Mouse (Mus musculus): ENCODE data around the gene Limch1.

Limch1 gene

DNA sequence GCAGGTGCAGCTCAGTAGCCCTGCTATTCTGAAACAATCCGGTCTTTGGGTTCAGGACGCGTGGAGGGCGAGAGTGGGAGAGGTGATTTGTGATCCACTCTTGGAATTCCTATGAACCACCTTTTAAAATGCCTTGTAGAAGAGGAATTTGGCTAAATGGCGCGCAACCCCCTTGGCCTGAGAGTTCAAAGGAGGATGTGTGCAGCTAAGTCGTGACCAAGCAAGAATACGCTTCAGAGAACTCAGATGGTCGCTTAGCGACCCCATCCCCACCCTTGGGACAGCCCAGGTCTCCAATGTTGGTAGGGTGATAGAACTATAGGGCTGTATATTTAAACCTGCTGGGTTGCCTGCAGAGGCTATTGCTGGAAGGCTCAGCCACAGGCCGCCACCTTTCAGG, 1.1 kb downstream of the Limch1 start:
- DNase-seq (ENCODE audit: low spot score in 2 of 2) = no peak

DNA sequence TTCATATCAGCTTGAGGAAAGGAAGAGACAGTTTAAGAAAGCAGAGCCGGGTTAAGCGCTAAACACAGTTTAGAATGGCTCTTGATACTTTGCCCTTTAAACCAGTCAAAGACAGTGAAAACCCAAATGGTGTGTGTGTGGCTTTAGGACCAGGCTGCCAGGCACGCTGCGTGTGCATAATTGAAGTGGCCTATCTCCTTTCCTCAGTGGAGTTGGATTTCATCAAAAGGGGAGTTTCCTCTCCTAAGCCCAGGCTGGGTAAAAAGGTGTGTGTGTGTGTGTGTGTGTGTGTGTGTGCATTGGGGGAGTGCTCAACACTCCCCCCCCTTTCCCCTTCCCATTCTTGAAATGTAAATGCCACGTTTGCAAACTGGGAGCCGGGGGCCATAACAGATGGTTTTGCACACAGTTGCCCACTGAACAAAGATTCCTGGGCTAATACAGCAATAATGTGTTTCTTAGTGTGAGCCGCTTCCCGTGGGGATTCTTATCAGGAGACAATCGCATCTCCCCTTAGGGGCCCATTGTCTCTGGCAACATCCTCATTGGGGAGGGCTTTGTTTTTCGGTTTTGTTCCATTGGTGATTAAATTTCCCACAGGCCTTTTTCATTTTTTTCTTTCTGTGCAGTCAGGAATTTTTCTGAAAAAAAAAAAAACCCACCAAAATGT, 2.3 kb downstream of the Limch1 start:
- no peak for DNase-seq (ENCODE audit: low spot score in 2 of 2)

DNA sequence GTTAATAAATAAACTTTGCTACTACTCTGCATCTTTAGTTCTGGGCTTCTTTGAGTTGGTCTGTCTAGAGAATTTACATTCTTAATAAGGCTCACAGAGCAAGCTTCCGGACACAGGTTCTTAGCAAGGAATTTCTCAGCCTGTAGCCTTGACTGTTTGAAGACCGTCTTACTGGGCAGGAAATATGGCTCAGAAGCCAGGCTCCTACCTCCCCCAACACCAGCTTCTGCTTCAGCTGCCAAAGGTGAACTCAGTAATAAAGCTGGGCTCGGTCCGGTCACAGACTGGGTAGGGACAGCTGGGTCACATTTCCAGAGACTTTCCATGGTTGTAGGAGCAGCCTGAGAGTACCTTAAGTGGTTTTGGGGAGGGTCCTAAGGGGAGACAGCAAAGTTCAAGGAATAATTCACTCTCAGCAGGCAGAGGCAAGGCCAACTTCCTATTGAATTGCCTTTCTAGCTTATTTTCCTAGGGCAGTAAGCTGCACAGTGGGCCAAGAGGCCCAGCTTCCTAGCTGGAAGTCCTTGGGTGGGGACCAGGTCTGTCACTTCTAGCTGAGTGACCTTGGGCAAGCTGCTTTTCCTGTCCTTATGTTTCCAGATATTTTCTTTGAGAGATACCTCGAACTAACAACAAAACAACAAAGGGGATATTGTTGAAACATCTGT, 3.0 kb downstream of the Limch1 start:
- DNase-seq (ENCODE audit: low spot score in 2 of 2) = no peak

DNA sequence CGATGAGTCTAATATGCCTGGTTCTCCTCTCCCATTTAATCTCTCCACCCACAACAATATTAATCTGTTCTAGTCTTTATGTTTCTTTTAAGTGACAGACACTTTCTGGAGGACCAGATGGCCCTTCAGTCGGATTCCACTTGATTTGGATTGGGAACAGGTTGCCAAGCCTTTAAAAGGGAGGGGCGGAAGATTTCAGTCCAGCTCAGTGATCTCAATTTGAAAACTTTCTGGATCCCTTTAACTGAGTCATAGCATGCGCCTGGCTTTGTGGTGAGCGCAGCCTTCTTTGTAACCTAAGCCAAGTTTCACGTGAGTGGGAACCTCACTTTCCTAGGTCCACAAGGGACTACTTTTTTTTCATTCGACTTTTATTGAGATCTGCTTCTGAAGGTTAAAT, 5.0 kb downstream of the Limch1 start:
- no peak for DNase-seq (ENCODE audit: low spot score in 2 of 2)

DNA sequence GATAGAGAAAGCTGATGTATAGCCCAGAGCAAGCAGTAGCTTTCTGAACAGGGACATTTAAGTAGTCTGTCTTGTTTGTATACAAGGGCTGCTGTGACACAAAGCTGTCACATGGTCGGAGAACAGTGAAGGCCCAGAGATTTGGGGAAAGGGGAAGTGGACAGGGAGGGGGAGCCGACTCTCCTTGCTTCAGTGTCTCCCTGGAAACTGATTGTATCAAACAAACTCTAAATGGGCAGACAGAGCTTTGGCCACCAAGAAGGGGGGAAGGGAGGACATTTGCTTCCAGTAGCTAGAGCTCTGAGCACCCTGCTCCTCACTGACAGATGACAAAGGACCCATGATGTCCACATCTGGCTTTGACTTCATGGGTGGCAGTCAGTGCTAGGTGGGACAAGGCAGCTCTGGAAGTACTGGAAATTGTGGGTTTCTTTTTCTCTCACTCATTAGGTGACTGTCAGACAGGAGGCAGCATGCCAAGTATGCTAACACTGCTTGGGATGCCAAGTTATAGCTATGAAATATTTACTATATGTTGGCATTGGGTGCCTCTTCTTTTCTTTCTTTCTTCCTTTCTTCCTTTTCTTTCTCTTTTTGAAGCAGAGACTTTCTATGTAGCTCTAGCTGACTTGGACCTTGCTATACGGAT, 5.8 kb downstream of the Limch1 start:
- DNase-seq (ENCODE audit: low spot score in 2 of 2) = no peak

DNA sequence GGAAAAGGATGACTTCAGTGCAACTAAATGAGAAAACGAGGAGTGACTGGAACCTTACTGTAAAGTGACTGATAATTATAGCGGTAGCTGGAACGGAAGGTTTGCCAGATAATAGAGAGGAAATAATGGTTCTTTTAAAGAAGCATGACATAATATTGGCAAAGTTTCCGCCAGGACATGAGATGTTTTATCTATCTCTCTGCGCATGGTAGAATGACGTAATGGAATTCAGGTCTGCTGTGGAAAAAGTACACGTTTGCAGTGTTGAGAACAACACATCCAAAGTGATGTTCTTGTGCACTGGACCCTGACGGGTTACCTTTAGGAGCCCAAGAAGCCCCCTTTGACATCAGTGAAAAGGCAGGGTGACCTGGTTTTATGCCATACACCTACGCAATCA, 8.0 kb downstream of the Limch1 start:
- no peak for DNase-seq (ENCODE audit: low spot score in 2 of 2)

DNA sequence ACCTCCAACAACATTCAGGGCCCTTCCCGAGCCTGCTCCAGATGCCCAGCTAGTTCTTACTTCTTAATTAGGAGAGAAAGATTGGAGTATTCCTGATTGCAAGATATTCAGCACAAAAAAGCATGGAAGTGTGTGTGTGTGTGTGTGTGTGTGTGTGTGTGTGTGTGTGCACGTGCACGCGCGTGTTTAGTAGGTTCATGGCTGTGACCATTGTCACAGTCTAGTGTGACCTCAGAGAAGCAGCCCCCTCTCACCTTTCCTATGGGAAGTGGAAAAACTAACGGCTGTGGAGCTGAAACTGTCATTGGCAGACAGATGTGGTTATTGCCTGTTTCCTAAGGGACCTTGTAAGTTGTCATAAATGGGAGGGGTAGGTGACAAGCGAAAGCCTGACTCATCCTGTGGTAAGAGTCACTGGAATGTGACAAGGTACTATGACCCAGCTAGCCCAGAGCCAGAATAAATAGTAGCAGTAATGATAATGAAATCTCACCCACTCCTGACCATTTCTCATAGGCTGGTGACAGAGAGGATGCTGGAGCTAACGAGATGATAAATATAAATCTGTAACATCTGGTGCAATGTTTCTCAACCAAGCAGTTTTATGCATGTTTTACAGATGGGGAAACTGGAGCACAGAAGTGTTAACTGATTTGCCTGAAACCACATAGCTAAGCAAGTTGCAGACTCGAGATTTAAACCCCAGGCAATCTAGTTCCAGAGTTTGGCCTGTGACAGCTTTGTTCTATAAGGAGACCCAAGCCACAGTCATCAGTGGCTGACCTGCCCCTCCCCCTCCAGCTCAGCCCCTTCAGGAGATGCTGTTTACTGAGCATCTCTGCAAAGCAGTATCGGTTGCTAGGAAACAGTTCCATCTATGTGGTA, 11.4 kb downstream of the Limch1 start:
- no peak for DNase-seq (ENCODE audit: low spot score in 2 of 2)

DNA sequence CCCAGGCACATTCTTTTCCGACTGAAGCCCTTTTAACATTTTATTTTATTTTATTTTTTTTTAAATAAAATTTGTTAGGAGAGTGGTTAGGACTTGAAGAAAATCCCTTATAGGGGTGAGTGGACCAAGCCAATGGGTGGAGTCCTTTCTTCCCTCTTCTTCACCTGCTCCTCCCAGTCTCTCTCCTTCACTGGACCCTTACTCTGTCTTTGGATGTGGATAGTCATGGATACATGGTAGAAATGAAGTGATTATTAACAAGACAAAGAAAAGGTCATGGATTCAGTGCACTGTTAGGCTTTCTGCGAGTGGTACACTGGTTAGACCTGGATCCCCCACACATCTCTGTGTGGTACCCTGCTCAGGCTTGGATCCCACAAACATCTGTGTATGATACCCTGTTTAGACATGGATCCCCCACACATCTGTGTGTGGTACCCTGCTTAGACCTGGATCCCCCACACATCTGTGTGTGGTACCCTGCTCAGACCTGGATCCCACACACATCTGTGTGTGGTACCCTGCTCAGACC, 12.1 kb downstream of the Limch1 start:
- no peak for DNase-seq (ENCODE audit: low spot score in 2 of 2)

DNA sequence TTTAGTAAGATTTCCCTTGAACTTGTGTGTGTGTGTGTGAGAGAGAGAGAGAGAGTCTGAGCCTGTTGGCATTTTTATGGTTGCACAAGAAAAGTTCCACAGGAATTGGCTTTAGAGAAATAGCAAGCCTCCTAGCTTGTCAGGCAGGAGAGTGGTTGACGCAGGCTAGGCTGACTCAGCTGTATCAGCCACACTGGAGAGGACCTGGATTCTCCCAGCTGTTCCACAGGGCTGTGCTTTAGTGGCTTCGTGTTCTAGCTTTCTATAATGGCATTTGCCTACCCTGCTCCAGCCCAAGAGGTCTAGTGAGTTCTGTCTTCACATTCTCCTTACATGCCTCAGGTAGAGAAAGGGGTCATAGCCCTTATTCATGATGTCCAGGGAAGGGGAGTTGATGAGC, 13.7 kb downstream of the Limch1 start:
- no peak for DNase-seq (ENCODE audit: low spot score in 2 of 2)

DNA sequence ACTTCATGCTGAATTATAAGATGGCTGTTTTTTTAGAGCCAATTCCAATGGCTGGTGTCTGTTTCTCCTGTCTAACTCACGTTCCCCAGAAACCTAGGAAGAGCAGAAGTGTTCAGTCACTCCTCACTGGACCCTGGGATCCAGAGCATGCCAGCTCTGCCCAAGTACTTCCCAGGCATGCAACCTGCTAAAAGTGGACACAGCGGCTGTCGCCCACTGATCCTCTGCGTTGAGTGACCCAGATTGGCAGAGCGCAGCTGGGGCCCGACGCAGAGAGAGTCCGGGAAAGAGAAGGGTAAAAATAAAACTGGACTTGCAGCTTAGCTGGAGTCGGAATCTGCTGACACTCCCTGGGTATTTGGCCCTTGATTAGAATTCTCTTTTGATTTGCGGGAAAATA, 15.1 kb downstream of the Limch1 start:
- DNase-seq (ENCODE audit: low spot score in 2 of 2) = no peak

DNA sequence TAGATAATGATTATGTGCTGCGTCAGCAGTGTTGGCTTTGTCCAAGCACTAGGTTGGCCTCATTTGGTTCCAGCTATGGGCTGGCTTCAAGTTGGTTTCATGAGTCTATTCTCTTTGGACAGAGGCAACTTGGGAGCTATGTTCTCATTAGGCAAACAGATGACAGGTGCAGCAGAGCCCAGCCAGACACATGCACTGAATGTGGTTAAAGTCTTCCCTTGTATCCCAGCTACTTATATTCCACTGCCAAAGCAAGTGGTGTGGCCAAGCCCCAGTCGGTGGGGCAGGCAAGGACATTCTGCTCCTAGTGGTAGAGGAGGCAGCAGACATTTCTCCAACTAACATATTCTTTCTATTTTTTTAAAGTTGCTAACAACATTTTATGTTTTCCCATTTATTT, 16.4 kb downstream of the Limch1 start:
- DNase-seq (ENCODE audit: low spot score in 2 of 2) = no peak

DNA sequence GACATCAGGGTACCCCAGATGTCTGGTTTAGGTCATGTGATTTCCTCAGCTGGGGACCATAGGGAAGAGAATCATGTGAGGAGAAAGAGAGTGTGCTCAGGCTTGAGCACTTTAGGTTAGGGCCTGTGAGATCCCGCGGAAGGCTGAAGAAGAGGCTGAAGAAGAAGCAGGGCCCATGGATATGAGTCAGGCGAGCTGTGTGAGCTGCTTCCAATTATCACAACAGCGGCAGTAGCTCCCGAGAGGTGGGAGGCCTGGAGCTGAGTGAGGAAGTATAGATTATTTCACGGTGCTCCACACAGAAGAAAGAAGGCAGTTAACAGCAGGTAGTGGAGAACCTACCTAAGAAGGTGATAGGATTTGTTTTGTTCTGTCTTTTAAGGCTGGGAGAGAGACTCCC, 18.5 kb downstream of the Limch1 start:
- no peak for DNase-seq (ENCODE audit: low spot score in 2 of 2)

DNA sequence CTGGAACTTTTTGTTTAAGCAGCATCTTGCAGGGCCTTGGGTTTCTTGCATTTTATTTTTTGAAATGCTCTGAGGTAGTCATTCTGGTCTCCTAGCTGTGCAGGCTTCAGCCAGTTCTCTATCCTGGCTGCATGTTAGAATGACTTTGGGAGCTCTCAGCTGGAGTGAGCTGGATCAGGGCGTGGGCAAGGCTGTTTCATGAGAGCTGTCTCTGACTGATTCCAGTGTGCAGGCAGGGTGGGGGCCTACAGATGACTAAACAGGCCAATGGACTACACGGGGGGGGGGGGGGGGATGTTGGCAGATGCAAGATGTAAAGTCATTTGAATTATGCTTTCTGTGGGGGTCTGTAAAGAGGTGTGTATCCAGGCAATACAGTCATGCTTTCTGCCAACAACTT, 20.3 kb downstream of the Limch1 start:
- DNase-seq (ENCODE audit: low spot score in 2 of 2) = no peak

DNA sequence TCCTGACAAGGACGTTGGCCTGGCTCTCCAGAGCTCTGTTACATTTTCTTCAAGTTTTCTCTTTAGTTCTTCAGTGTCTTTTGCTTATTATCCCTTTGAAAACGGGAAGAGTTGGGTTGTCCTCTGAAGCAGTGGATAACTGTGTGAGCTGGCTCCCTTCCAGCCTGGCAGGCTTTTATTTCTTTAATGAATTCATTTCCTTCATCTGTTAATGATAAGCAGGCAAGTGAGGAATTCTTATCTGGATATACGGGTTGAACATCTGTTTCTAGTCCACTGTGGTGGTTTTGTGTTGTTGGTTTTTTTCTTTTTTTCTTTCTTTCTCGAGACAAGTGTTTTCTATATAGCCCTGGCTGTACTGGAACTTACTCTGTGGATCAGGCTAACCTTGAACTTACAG, 22.4 kb downstream of the Limch1 start:
- DNase-seq (ENCODE audit: low spot score in 2 of 2) = no peak

DNA sequence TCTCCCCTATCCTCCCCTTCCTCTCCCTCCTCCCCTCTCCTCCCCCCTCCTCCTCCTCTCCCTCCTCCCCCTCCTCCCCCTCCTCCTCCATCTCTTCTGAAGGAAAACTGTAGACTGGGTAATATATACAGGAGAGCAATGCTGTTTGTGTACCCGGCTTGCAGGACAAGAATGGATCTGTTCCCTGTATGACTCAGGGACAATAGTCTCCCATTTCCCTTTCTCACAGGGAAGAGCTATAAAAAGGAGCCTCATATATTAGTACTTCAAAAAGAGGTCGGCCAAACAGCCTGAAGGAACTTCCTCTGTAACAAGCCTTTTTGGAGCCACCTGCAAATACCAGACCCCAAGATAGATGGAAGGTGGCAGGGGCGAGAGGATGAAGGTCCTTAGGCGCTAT, 23.4 kb downstream of the Limch1 start:
- no peak for DNase-seq (ENCODE audit: low spot score in 2 of 2)

DNA sequence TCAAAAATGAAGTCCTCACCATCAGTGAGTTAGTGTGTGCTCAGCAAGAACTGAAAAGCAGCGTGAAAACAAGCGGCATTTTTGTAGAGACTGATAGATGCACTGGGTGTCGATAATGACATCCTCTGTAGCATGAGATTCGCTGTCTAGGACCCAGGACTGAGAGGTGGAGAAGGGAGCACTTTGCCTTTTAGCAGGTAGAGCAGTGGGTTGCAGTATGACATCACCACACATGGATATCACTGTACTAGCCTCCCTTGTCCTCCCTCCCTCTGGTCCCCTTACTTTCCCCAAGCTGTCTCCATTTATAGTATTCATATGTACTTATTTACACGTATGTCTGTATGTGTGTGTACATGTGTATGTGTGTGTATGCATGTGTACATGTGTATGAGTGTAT, 23.9 kb downstream of the Limch1 start:
- DNase-seq (ENCODE audit: low spot score in 2 of 2) = no peak

DNA sequence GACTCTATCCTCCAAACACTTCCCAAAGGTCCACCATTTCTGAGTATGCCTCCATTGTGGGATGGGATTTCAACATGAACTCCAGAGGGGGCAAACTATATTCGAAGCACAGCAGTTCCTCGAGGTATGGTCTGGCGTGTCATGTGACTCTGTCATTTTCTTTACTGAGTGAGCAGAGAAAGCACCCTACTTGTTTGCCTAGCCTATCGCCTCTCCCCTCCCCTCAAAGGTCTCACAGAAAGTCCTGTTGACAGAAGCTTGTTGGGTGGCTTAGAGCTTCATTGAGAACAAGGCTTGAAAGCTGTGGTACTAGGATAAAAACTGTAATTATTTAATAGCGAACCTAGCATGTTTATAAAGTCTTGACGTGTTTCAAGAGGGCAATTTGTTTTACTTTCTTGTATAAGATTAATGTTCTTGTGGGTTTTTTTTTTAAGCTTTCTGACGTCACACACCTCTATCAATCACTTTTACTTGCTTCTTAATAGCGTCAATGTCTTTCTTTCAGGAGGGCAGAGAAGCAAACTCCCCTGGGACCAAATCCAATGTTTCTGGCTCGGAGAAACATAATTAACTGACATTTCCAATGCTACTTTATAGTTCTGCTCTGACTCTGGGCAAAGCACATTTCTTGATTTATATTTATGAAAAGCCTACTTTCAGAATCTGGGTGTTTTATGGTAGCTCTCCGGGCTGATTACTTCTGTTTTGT, 32.5 kb downstream of the Limch1 start:
- DNase-seq (ENCODE audit: low spot score in 2 of 2) = no peak

DNA sequence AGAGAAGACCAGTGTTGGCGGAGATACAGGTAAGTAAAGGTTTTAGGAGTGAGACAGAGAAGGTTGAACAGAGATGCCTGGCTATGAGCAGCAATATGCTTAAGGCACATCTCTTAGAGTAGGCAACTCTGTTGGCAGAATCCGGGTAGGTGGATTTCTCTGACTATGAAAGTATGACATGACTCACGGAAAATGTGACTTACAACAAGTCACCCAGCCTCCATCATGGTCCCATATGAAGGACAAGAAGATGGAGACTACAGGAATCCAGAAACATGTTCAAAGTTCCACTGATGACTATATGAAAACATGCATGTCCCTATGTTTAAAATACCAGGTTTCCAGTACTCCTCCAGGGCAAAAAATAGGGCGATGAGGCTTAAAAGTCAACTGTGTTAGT, 34.7 kb downstream of the Limch1 start:
- DNase-seq (ENCODE audit: low spot score in 2 of 2) = no peak

DNA sequence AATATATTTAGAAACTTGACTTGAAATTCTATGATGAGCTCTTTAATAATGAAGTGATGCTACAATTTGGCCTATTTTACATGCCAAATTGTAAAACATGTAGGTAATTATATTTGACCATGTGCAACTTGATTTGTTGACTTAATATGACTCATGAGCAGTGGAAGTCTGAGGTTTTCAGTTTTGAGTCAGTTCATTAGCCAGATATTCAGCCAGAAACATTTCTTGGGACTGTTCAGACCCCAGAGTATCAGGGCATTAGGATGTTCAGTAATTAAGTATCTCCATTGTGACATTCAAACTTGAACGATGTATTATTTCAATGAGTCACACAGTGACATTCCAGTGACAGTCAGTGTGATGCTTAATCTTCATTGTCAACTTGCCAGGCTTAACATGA, 35.9 kb downstream of the Limch1 start:
- no peak for DNase-seq (ENCODE audit: low spot score in 2 of 2)

DNA sequence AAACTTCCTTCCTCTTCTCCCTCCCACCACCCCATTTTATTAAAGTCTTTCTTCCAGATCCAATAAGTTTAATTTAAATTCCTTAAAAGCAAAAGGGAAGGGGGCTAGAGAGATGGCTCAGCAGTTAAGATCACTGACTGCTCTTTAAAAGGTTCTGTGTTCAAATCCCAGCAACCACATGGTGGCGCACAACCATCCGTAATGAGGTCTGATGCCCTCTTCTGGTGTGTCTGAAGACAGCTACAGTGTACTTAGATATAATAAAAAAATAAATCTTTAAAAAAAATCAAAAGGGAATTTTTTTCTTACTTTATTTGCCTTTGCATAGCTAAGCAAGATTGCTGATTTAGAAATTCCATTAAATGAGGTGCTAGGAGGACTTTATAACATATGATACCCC, 37.2 kb downstream of the Limch1 start:
- no peak for DNase-seq (ENCODE audit: low spot score in 2 of 2)

DNA sequence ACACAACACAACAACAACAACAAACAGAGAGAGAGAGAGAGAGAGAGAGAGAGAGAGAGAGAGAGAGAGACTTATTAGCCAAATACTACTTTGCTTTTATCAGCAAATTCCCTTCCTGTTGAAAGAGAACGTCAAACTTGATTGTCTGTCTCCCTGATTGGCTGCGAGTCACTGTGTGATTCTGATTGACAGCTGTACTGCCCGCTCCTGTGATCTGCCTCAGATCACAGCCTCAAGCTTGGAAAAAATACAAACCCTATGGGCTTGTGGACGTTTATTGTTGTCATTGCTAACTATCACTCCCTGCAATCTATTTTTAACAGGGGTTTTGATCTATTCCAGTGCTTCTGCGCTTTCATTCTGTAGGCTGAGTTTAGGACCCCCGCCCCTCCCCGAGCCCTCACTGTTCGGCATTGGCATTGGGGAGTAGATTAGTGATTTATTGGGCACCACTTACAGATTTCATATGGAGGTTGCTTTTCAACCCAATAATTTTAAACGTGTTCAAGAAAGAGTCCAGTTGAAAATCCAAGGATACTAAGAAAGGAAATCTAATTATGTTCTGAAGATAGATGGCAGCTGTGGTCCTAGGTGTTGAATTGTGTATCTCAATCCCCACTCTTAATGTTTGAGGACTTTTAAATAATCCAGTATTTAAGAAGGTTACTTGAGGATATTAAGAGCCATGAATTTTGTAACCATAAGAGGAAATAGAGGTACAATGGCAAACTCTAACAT, 39.2 kb downstream of the Limch1 start:
- DNase-seq (ENCODE audit: low spot score in 2 of 2) = no peak
